Mouse (Mus musculus) cerebellum, adult (tissue): ENCODE measurements at regions not wholly inside any gene's neighbourhood (a gene's known extent, or its start where the extent isn't known, plus 50 kb on each side); places are given as distances from the start of the nearest gene placed in this dataset.

Experiments
- ATAC-seq: cut with Nextera tagmentation; 2 replicates; pipeline ENCODE4 v1.9.2; 2017; ENCODE audit warnings: mild to moderate bottlenecking, moderate library complexity, mixed read lengths; ENCODE audit not compliant: insufficient number of reproducible peaks, low FRiP score, low TSS enrichment

GRCm38 (mm10) chr5:91841066-91841465, 121.8 kb downstream of the Rchy1 start:
- no peak for ATAC-seq

- no peak for ATAC-seq
Measured at GRCm38 (mm10) chr5:91828481-91828880, 134.4 kb downstream of the Rchy1 start.

DNA sequence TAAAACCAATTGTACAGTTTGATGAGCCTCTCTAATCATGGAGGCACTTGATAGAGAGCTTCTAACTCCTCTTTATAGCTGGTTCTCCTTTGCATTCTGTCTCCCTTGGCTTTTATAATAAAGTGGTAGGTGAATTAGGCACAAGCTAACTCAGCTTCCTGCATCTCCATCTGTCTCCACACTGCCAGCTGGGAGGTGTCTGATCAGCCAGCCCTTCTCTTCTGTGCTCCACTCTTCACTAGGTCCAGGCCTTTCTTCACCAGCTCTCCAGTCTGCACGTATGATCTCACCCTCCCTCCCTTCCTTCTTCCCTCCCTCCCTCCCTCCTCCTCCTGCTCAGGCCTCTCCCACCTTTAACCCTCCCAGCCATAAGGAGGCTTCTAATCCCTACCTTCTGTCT, 136.2 kb downstream of the Rchy1 start:
- peak; percentile 36; the same call in 1 of the 2 replicates for ATAC-seq

DNA sequence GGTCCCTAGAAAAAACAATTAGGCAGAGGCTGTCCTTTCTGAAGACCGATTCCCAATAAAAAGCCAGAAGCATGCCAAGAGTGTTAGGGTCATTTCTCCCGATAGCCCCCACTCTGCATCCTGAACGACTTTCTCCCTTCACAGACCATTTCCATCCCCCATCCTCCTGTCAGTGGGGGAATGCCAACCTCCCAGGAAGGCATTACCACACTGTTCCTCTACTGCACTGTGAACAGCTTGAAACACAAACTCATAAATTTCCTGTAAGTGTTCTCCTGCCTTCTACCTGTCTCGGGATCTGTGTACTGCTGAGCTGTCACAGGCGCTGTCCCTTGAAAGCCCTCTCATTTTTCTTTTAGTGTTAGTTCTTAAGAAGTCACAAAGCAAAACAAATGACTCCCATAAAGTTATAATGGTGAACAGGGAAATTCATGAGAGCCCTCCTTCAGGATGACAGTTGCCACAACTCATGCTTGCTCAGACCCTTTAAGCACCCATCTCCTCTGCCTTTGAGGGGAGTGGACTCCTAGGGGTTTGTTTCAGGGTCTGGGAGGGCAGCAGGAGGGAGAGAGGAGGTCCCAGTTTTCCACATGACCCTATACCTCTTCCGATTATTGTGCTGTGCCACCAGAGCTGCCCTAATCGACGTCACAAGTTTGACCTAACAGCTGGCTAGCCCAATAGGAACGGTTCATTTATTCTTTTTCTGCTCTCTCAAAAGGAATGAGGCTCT, 139.9 kb downstream of the Rchy1 start:
- no peak for ATAC-seq

DNA sequence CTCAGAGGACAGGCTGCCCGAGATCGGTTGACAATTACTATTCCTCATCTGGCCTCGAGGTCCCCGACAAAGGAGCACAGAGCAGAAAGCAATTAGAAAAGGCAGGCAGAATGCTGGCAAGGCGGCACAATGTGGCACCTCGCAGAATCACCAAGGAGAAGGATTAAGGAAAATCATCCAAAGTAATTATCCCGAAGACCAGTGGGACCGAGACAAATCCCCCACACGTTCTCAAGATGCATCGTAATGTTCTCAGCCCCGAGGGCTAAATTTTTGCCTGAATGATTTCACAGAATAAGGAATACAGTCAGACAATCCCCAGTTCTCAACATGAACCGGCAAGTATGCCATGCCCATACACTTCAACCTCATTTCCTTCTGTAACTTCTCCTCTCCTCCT, 144.1 kb downstream of the Rchy1 start:
- ATAC-seq = no peak

GRCm38 (mm10) chr5:91818195-91818594, 144.7 kb downstream of the Rchy1 start:
- no peak for ATAC-seq

- no peak for ATAC-seq
Measured at GRCm38 (mm10) chr5:91816376-91816950, 146.4 kb downstream of the Rchy1 start.

- ATAC-seq = no peak
Measured at GRCm38 (mm10) chr5:91814956-91815355, 147.9 kb downstream of the Rchy1 start.

DNA sequence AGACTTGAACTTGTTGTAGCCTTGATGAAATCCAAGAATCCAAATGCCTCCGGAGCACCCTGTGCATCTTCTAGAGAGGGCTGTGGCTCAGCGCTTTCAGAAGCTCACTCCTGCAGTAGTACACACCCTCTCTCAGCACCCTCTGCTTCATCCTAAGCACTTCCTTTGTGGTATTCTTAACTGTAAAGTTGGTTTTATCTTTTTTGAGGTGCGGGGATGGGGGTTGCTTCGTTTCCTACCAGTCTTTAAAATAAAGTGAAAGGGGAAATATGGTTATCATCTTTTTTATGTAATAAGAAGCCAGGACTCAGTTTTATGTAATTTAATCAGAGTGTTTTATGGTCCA, 148.5 kb downstream of the Rchy1 start:
- ATAC-seq = no peak

DNA sequence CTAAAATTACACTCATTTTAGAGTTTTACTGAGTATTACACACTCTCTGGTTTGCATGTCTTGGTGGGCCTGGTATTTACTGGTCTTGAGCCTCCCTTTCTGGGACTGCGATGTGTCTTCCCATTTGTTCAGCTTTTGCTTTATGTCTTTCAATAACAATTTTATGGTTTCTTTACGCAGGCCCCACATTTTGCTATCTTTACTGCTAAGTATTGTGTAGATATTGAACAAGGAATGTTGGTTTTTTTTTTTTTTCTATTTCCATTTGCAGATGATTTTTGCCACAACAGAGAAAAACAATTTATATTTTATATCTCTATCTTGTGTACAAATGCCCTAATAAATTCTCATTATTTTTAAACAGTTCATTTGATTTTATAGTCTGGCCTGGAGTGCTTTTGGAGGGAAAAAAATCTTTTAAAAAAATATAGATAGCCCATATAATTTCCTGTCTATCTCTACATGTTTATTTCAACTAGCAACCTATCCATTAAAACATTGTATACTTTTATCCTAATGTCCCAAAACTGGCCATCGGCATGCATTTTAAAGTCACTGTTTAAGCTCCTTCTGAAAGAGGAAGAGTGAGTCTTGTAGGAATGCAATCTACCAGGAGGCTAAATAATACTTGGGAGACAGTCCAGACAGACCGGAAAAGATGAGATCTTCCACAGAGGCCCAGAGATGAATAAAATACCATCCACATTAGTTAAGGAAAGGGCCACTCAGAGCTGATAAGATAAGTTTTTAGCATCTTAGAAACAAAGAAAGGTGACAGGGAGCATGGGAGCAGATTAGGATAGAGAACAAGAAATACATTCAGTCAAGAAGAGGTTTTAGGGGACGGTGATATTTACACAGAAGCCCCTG, 149.1 kb downstream of the Rchy1 start:
- ATAC-seq = no peak

DNA sequence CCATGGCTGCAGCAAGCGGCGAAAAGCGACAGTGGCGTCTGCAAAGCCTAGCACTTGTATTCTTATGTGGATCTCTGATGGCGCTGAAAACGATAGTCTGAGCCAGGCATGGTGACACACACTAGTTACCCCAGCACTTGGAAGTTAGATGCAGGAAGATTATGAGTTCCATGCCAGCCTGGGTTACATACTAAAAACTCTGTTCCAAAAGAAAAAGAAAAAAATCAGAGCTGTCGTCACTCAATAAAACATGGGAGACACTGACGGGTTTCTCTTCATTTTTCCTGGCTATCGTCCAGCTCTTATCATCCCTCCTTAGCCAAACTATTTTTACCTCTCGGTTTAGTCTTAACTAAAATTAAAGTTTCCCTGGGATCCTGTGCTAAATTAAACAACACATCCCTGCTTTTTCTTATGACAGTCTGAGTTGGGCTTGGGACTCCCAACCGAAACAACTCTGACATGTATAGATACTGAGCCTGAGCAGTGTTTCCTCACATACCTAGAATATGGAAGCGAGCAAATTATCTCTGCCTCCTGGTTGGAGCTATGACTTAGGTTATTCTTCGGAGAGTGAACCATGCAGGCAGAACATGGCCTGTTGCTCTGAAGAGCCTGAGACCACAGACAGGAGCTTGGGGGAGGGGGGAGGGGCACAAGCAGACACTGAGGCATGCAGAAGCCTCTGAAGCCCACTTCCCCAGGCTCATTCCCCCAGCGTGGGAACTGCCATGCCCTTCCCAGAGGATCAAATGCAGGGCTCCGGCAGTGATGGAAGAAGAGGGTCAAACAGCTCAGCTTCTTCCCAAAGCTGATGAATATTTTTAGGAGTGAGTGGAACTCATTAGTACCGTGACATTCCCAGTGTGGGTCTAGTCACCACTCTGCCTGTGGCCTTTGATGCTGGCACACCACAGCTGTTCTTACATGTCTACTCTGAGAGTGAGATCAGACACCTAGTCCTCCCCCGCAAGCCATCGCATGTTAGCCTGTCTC, 155.5 kb downstream of the Rchy1 start:
- ATAC-seq = no peak

- no peak for ATAC-seq
Measured at GRCm38 (mm10) chr5:91801297-91801980, 161.4 kb downstream of the Rchy1 start.

- ATAC-seq = no peak
Measured at GRCm38 (mm10) chr5:91797362-91797761, 165.5 kb downstream of the Rchy1 start.

- ATAC-seq = no peak
Measured at GRCm38 (mm10) chr5:91792732-91793131, 170.1 kb downstream of the Rchy1 start.

DNA sequence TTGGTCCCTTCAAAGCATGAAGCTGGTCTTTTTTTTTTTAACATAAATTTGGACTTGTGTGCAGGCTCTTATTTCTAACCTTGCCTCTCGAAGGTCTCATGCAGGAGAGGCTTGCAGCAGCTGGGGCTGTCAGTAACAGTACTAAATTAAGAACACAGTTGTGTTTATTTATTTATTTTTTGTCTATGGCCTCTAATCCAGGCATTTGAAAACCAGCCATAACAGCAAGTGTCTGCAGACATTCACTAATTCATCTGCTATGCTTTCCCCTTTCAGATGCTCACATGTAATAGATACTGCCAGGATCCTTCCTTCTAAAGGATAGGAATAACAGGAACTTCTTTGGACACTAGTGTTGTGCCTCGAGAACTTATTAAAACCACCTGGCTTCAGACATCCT, 172.5 kb downstream of the Rchy1 start:
- ATAC-seq = no peak

DNA sequence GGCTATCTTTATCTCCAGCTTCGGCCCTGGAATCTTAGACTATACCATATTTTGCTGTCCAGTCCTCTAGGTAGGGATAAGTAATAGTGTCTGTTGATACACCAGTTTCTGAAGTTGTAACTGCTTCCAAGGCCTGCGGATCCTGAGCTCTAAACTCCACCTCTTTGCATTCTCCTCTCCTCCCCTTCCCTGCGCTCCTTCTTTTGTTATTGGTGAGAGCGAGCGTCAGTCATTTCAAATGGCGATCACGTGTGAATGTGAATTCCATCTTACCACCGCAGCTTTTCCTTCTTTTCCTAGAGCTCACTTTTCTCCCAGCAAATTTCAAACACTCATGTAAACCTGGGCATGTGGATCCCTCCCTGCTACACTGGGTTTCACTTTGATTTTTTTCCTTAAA, 178.9 kb downstream of the Rchy1 start:
- no peak for ATAC-seq

DNA sequence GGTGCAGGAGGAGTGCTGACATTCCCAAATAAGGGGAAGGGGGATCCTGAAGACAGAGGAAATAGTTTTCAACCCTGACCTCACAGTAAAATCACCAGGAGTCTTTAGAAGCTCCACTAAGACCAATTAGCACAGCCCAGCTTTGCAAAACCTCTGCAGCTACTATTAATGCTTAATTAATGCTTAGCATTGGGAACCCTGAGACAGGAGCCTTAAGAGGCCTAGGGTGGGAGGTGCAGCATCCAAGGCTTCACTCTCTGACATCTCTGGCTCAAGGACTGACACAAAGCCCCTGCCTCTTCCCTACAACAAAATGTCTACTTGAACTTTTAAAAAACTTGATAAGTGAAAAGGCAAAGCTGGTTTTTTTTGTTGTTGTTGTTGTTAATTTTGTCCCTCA, 185.9 kb downstream of the Rchy1 start:
- ATAC-seq = no peak

DNA sequence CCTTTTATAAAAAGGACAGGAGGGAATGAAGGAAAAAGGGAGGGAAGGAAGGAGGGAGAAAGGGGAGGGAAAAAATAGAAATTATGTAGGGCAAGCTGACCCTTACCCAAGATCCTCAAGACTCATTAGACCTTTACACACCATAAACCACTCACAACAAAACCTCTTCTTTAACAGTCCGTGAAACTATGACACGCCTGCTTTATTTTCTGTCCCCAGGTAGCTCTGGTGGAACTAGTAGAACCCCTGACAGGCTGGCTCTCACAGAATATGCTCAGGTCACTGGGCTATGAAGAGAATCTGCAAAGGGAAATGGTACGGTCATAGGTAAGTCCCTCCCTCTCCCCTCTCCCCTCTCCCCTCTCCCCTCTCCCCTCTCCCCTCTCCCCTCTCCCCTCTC, 188.8 kb downstream of the Rchy1 start:
- ATAC-seq = no peak

- ATAC-seq = no peak
Measured at GRCm38 (mm10) chr5:91767886-91768285, 195.0 kb downstream of the Rchy1 start.

DNA sequence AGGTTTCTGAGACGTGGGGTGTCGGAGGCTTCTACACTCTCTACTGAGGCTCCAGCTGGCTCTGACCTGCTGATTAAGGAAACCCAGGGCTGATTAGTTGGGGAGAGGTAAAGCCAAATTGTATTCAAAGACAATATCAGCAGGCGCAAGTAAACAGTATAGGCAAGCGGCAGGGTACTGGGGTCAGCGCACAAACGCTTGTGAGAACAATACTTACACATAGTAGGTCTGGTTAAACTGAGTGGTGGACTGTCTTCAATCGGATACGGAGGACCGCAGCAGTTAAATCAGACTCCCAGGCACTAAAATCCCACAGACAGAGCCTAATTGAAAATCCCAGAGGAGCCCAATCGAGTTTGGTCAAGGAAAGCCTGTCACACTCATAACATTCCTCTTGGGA, 195.8 kb downstream of the Rchy1 start:
- ATAC-seq = no peak; the same call in 1 of the 2 replicates
